Mouse (Mus musculus) stomach, embryonic 16.5 days (tissue): ENCODE results near the gene Apol9b. TPM values are rescaled to one million over a fixed set of nuclear protein-coding genes. Genes with fewer than 3 reads are reported as not detected.

ENCODE experiments used
- ATAC-seq: fragments of 200-750 bp; cut with Nextera tagmentation; 2 replicates; pipeline ENCODE4 v1.8.0; 2017; ENCODE audit warnings: moderate number of reproducible peaks, moderate TSS enrichment; ENCODE audit not compliant: insufficient read depth, low FRiP score
- H3K27ac ChIP-seq: fragments of 300-500 bp; sonication (generic); 2 replicates; pipeline ENCODE4 v1.5.1; 2014; ENCODE audit warnings: low read length
- H3K27me3 ChIP-seq: fragments of 300-500 bp; sonication (generic); 2 replicates; pipeline ENCODE4 v1.6.1; 2014; ENCODE audit warnings: low read length, control low read depth, mixed read lengths; ENCODE audit not compliant: control insufficient read depth, insufficient read depth
- H3K36me3 ChIP-seq: fragments of 300-500 bp; sonication (generic); 2 replicates; pipeline ENCODE4 v1.6.1; 2014; ENCODE audit warnings: low read length; ENCODE audit not compliant: control insufficient read depth, insufficient read depth
- H3K4me1 ChIP-seq: fragments of 300-500 bp; sonication (generic); 2 replicates; pipeline ENCODE4 v1.6.1; 2014; ENCODE audit warnings: low read length, control low read depth, mixed read lengths; ENCODE audit not compliant: control insufficient read depth, insufficient read depth
- H3K4me2 ChIP-seq: fragments of 300-500 bp; sonication (generic); 2 replicates; pipeline ENCODE4 v1.6.1; 2014; ENCODE audit warnings: low read depth, low read length, mixed read lengths
- H3K4me3 ChIP-seq: fragments of 300-500 bp; sonication (generic); replicated peaks from 2 replicates; pipeline ENCODE4 v1.5.1; 2014; ENCODE audit warnings: mild to moderate bottlenecking, low read length
- H3K9ac ChIP-seq: fragments of 300-500 bp; sonication (generic); 2 replicates; pipeline ENCODE4 v1.6.1; 2014; ENCODE audit warnings: low read length
- H3K9me3 ChIP-seq: fragments of 300-500 bp; sonication (generic); replicated peaks from 2 replicates; pipeline ENCODE4 v1.6.1; 2016; ENCODE audit warnings: low read length, control low read depth; ENCODE audit not compliant: control insufficient read depth
- WGBS: fragments of 180-500 bp; shearing (Covaris S2); extraction: QIAGEN DNeasy Blood & Tissue Kit; methylation state at CpG from one replicate; pipeline ENCODE4 v1.1.7; 2014; 5-methylcytosine and 5-hydroxymethylcytosine counted together
- polyA plus RNA-seq: library from polyadenylated mRNA; unstranded; fragments of >200 nt; fragmentation: Nextera tagmentation; extraction: Ambion mirVana; gene quantifications from 2 replicates; pipeline ENCODE4 v1.2.1, GENCODE M21; 2015

Apol9b gene
- polyA plus RNA-seq, 1 experiment from 2014 or later: 0.37 TPM

- H3K4me1 ChIP-seq: peaks cover 11% of the 10 kb centered on the region; the same call in 1 of the 2 replicates
- no peak overlapping the region for H3K9ac ChIP-seq
- H3K4me2 ChIP-seq: no peak overlapping the region
- ATAC-seq: no peak
- H3K4me3 ChIP-seq: no peak overlapping the region
- no peaks in the 10 kb centered on the region for H3K27me3 ChIP-seq
- H3K9me3 ChIP-seq: no peaks in the 10 kb centered on the region
- H3K36me3 ChIP-seq: peaks cover 79% of the 10 kb centered on the region
- 88% methylated on average over 16 of the region's 16 CpGs for WGBS
- no peak overlapping the region for H3K27ac ChIP-seq
Measured at GRCm38 (mm10) chr15:77765484-77766093, 36.8 kb downstream of the Apol9b start.

GRCm38 (mm10) chr15:77766981-77767380, 38.1 kb downstream of the Apol9b start:
- H3K36me3 ChIP-seq: peaks cover 81% of the 10 kb centered on the region
- no peak overlapping the region for H3K27ac ChIP-seq
- no peaks in the 10 kb centered on the region for H3K27me3 ChIP-seq
- peaks cover 11% of the 10 kb centered on the region; the same call in 1 of the 2 replicates for H3K4me1 ChIP-seq
- H3K9me3 ChIP-seq: no peaks in the 10 kb centered on the region
- no peak for ATAC-seq
- no peak overlapping the region for H3K4me2 ChIP-seq
- no peak overlapping the region for H3K9ac ChIP-seq
- WGBS: 91% methylated on average over 11 of the region's 11 CpGs
- H3K4me3 ChIP-seq: no peak overlapping the region

GRCm38 (mm10) chr15:77770341-77770740, 41.5 kb downstream of the Apol9b start:
- no peaks in the 10 kb centered on the region for H3K27me3 ChIP-seq
- H3K36me3 ChIP-seq: peaks cover 84% of the 10 kb centered on the region
- 92% methylated on average over 5 of the region's 5 CpGs for WGBS

GRCm38 (mm10) chr15:77770942-77771341, 42.1 kb downstream of the Apol9b start:
- Histone ChIP-seq H3K4me2 (no peak overlapping the region), H3K36me3 (peaks cover 84% of the 10 kb centered on the region), H3K9ac (no peak overlapping the region), H3K27ac (no peak overlapping the region), H3K9me3 (no peaks in the 10 kb centered on the region), H3K4me3 (no peak overlapping the region), H3K27me3 (no peaks in the 10 kb centered on the region), H3K4me1 (no peaks in the 10 kb centered on the region)
- 92% methylated on average over 9 of the region's 9 CpGs for WGBS
- ATAC-seq: no peak

More at GRCm38 (mm10) chr15:77770341-77770740, 41.5 kb downstream of the Apol9b start:
- Histone ChIP-seq H3K27ac (no peak overlapping the region), H3K4me2 (no peak overlapping the region), H3K9ac (no peak overlapping the region), H3K4me1 (peaks cover 4% of the 10 kb centered on the region; the same call in 1 of the 2 replicates), H3K9me3 (no peaks in the 10 kb centered on the region), H3K4me3 (no peak overlapping the region)
- ATAC-seq: no peak

GRCm38 (mm10) chr15:77773099-77773915, 44.5 kb downstream of the Apol9b start:
- no peak overlapping the region for H3K4me3 ChIP-seq
- no peaks in the 10 kb centered on the region for H3K27me3 ChIP-seq
- H3K4me1 ChIP-seq: no peaks in the 10 kb centered on the region
- ATAC-seq: no peak; the same call in 1 of the 2 replicates
- H3K36me3 ChIP-seq: peaks cover 86% of the 10 kb centered on the region
- WGBS: 80% methylated on average over 19 of the region's 19 CpGs
- no peak overlapping the region for H3K27ac ChIP-seq
- H3K4me2 ChIP-seq: no peak overlapping the region
- no peak overlapping the region for H3K9ac ChIP-seq
- no peaks in the 10 kb centered on the region for H3K9me3 ChIP-seq

- no peak for ATAC-seq
- 93% methylated on average over 10 of the region's 10 CpGs for WGBS
- Histone ChIP-seq H3K27ac (no peak overlapping the region), H3K9ac (no peak overlapping the region), H3K4me1 (no peaks in the 10 kb centered on the region), H3K27me3 (no peaks in the 10 kb centered on the region), H3K4me2 (no peak overlapping the region), H3K4me3 (no peak overlapping the region), H3K9me3 (no peaks in the 10 kb centered on the region), H3K36me3 (peaks cover 84% of the 10 kb centered on the region)
Measured at GRCm38 (mm10) chr15:77774303-77774702, 45.5 kb downstream of the Apol9b start.

GRCm38 (mm10) chr15:77775186-77775963, 46.5 kb downstream of the Apol9b start:
- no peaks in the 10 kb centered on the region for H3K4me1 ChIP-seq
- no peak for ATAC-seq
- H3K27me3 ChIP-seq: no peaks in the 10 kb centered on the region
- WGBS: 71% methylated on average over 20 of the region's 20 CpGs
- H3K27ac ChIP-seq: no peak overlapping the region
- no peak overlapping the region for H3K4me3 ChIP-seq
- peaks cover 82% of the 10 kb centered on the region for H3K36me3 ChIP-seq
- H3K9me3 ChIP-seq: no peaks in the 10 kb centered on the region
- no peak overlapping the region for H3K9ac ChIP-seq
- no peak overlapping the region for H3K4me2 ChIP-seq

- no peaks in the 10 kb centered on the region for H3K9me3 ChIP-seq
- no peak overlapping the region for H3K4me2 ChIP-seq
- WGBS: 78% methylated on average over 11 of the region's 11 CpGs
- H3K36me3 ChIP-seq: peaks cover 75% of the 10 kb centered on the region
- H3K4me1 ChIP-seq: no peaks in the 10 kb centered on the region
- no peak overlapping the region for H3K9ac ChIP-seq
- ATAC-seq: no peak
- H3K27ac ChIP-seq: no peak overlapping the region
- H3K4me3 ChIP-seq: no peak overlapping the region
- H3K27me3 ChIP-seq: no peaks in the 10 kb centered on the region
Measured at GRCm38 (mm10) chr15:77782449-77783014, 53.7 kb downstream of the Apol9b start.
